Mouse (Mus musculus) thymus, adult 2 months (tissue): ENCODE results near the gene Maml2.

Source experiments
- CTCF ChIP-seq: fragments of 200-500 bp; IDR thresholded peaks from 2 replicates; pipeline ENCODE4 v1.5.1; 2012; ENCODE audit warnings: mild to moderate bottlenecking, control low read depth, low read length, moderate library complexity, borderline replicate concordance; ENCODE audit not compliant: control insufficient read depth, poor library complexity, insufficient read depth; ENCODE audit errors: extremely low read depth
- POLR2A ChIP-seq: fragments of 200-500 bp; IDR thresholded peaks from 2 replicates; pipeline ENCODE4 v1.6.1; 2012; ENCODE audit warnings: mild to moderate bottlenecking, low read length, control low read depth, moderate library complexity; ENCODE audit not compliant: control insufficient read depth, poor library complexity, insufficient read depth; ENCODE audit errors: extremely low read depth

DNA sequence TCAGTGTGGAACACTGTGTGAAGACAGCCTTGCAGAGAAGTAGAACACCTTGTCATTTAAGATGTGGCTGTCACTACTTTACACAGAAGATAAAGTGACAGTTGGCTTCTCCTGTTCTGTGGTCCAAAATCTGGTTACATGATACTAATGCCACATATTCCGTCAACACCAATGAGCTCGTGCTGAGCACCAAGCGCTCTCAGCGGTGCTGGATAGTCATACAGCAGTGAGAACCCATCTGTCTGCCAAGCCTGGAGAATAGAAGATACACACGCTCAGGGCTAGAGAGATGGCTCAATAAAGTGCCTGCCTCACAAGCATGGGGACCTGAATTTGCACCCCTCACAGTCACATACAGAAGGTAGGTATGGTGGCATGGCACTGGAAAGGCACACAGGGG, 177.2 kb downstream of the Maml2 start:
- TF ChIP-seq CTCF: no peak
- no peak for TF ChIP-seq POLR2A
